Mouse (Mus musculus) intestine, postnatal 0 days (tissue): ENCODE results near the gene Gm1043. TPM values are rescaled to one million over a fixed set of nuclear protein-coding genes. Genes with fewer than 3 reads are reported as not detected.

Experiments used
- ATAC-seq: fragments of 200-750 bp; cut with Nextera tagmentation; 2 replicates; pipeline ENCODE4 v1.8.0; 2017; ENCODE audit warnings: mild to moderate bottlenecking, moderate TSS enrichment, moderate library complexity
- H3K27ac ChIP-seq: fragments of 300-500 bp; sonication (generic); 2 replicates; pipeline ENCODE4 v1.5.1; 2014; ENCODE audit warnings: mild to moderate bottlenecking, low read depth, low read length, moderate library complexity
- H3K27me3 ChIP-seq: fragments of 300-500 bp; sonication (generic); replicated peaks from 2 replicates; pipeline ENCODE4 v1.6.1; 2014; ENCODE audit warnings: low read length, mixed read lengths; ENCODE audit not compliant: control insufficient read depth, insufficient read depth
- H3K36me3 ChIP-seq: fragments of 300-500 bp; sonication (generic); 2 replicates; pipeline ENCODE4 v1.6.1; 2014; ENCODE audit warnings: mild to moderate bottlenecking, moderate library complexity; ENCODE audit not compliant: control insufficient read depth, insufficient read depth
- H3K4me1 ChIP-seq: fragments of 300-500 bp; sonication (generic); replicated peaks from 2 replicates; pipeline ENCODE4 v1.6.1; 2014; ENCODE audit warnings: antibody characterized with exemption, low read length, mixed read lengths; ENCODE audit not compliant: control insufficient read depth, insufficient read depth
- H3K4me2 ChIP-seq: fragments of 300-500 bp; sonication (generic); replicated peaks from 2 replicates; pipeline ENCODE4 v1.6.1; 2014; ENCODE audit warnings: low read depth, mild to moderate bottlenecking, moderate library complexity
- H3K4me3 ChIP-seq: fragments of 300-500 bp; sonication (generic); 2 replicates; pipeline ENCODE4 v1.5.1; 2014; ENCODE audit warnings: low read depth, low read length
- H3K9ac ChIP-seq: fragments of 300-500 bp; sonication (generic); 2 replicates; pipeline ENCODE4 v1.6.1; 2014; ENCODE audit warnings: mild to moderate bottlenecking, low read depth, low read length
- H3K9me3 ChIP-seq: fragments of 300-500 bp; sonication (generic); 2 replicates; pipeline ENCODE4 v1.6.1; 2016; ENCODE audit warnings: mixed run types; ENCODE audit not compliant: control insufficient read depth
- CTCF ChIP-seq: sonication (generic); IDR thresholded peaks from 2 replicates; pipeline ENCODE4 v1.5.1; 2016; ENCODE audit warnings: low read depth, mild to moderate bottlenecking, control low read depth, antibody characterized with exemption, moderate library complexity
- WGBS: fragments of 180-500 bp; shearing (Covaris S2); extraction: QIAGEN DNeasy Blood & Tissue Kit; methylation state at CpG from one replicate; pipeline ENCODE4 v1.1.7; 2014; 5-methylcytosine and 5-hydroxymethylcytosine counted together
- polyA plus RNA-seq: library from polyadenylated mRNA; unstranded; fragments of >200 nt; fragmentation: Nextera tagmentation; extraction: Ambion mirVana; gene quantifications from 2 replicates; pipeline ENCODE4 v1.2.1, GENCODE M21; 2015

Gene Gm1043
- polyA plus RNA-seq, 1 experiment from 2014 or later = 0.03 TPM

DNA sequence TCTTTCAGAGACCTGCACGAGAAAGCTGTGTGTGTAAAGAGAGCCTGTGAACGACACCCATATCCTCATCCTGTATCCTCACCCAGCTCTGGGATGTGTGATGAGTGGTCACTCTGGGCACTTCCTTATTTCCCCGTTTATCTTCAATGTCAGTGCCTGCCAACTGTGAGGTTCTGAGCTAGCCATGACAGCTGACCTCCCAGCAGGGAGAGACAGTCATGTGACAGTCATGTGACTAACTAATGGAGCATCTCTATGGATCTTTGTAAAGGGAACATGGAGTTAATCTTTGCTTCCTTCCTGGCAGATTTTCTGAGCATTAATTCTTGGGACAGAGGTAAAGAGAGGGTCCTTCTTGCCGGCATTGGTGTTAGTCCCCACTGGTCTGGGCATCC is 128.5 kb downstream of the Gm1043 start:
- H3K4me1 ChIP-seq = no peaks in the 10 kb centered on the region
- no peak overlapping the region for H3K4me2 ChIP-seq
- no peak for ATAC-seq
- H3K27me3 ChIP-seq = no peaks in the 10 kb centered on the region
- no peak for TF ChIP-seq CTCF
- H3K9me3 ChIP-seq = no peaks in the 10 kb centered on the region
- no peak overlapping the region for H3K9ac ChIP-seq
- H3K27ac ChIP-seq = no peak overlapping the region
- no peak overlapping the region for H3K4me3 ChIP-seq
- H3K36me3 ChIP-seq = no peaks in the 10 kb centered on the region
- WGBS = 78% methylated on average over 4 of the region's 4 CpGs

GRCm38 (mm10) chr5:37214614-37215013 is 129.4 kb downstream of the Gm1043 start:
- Histone ChIP-seq H3K27me3 (no peaks in the 10 kb centered on the region), H3K9me3 (no peaks in the 10 kb centered on the region), H3K4me1 (no peaks in the 10 kb centered on the region), H3K4me3 (no peak overlapping the region), H3K4me2 (no peak overlapping the region), H3K27ac (no peak overlapping the region), H3K36me3 (no peaks in the 10 kb centered on the region), H3K9ac (no peak overlapping the region)
- TF ChIP-seq CTCF = no peak
- WGBS = 79% methylated on average over 6 of the region's 6 CpGs
- ATAC-seq = no peak

GRCm38 (mm10) chr5:37215276-37215675 is 130.1 kb downstream of the Gm1043 start:
- Histone ChIP-seq H3K4me1 (no peaks in the 10 kb centered on the region), H3K4me2 (no peak overlapping the region), H3K36me3 (no peaks in the 10 kb centered on the region), H3K4me3 (no peak overlapping the region), H3K27ac (no peak overlapping the region), H3K27me3 (no peaks in the 10 kb centered on the region), H3K9ac (no peak overlapping the region), H3K9me3 (no peaks in the 10 kb centered on the region)
- 83% methylated on average over 7 of the region's 7 CpGs for WGBS
- no peak for TF ChIP-seq CTCF
- ATAC-seq = no peak

DNA sequence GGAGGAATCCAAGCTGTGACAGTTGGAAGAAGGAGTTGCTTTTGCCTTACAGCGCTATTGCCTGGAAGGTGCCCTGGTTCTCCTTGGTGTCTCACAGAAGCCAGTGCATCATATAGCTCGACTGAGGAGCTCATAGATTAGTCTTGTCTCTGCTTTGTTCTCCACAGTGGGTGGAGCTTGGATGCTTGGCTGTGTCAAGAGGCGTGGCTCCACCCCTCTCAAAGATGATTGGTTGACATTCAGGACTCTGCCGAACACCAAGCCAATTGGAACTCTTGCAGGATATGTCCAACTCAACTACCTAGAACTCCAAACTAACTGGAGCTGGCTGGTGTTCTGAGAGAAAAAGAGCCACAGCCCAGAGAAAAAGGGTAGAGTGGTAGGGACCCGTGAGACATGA is 134.4 kb downstream of the Gm1043 start:
- no peak for TF ChIP-seq CTCF
- WGBS = 44% methylated on average over 5 of the region's 5 CpGs
- H3K4me2 ChIP-seq = no peak overlapping the region
- H3K9me3 ChIP-seq = no peaks in the 10 kb centered on the region
- no peaks in the 10 kb centered on the region for H3K27me3 ChIP-seq
- H3K9ac ChIP-seq = no peak overlapping the region
- no peaks in the 10 kb centered on the region for H3K36me3 ChIP-seq
- no peak overlapping the region for H3K4me3 ChIP-seq
- H3K4me1 ChIP-seq = no peaks in the 10 kb centered on the region
- ATAC-seq = no peak
- H3K27ac ChIP-seq = no peak overlapping the region

DNA sequence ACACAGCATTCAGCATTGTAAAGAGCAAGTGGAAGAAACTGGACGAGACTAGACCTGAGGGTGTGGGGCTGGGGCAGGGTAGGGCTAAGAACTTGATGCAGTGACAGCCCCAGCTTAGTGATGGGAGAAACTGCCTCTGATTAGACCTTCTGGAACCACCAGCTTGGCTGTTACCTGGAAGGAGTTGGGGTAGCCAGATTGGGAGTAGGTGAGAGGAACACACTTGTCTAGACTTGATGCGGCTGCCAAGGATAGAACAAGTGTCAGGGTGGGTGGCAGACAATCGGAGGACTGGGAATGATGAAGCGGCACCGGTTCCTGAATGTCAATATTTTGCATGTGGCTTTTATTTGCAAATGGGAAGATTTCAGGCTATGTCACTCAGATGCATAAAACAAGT is 135.4 kb downstream of the Gm1043 start:
- WGBS = 84% methylated on average over 5 of the region's 5 CpGs

GRCm38 (mm10) chr5:37221563-37221962 is 136.4 kb downstream of the Gm1043 start:
- Histone ChIP-seq H3K27ac (no peak overlapping the region), H3K36me3 (no peaks in the 10 kb centered on the region)

More for the DNA sequence above, 135.4 kb downstream of the Gm1043 start:
- H3K36me3 ChIP-seq = no peaks in the 10 kb centered on the region
- no peak overlapping the region for H3K27ac ChIP-seq
- H3K9ac ChIP-seq = no peak overlapping the region
- no peak for ATAC-seq
- TF ChIP-seq CTCF = no peak
- H3K27me3 ChIP-seq = no peaks in the 10 kb centered on the region
- H3K4me3 ChIP-seq = no peak overlapping the region
- no peak overlapping the region for H3K4me2 ChIP-seq
- H3K4me1 ChIP-seq = no peaks in the 10 kb centered on the region
- H3K9me3 ChIP-seq = no peaks in the 10 kb centered on the region

GRCm38 (mm10) chr5:37222316-37222715 is 137.1 kb downstream of the Gm1043 start:
- WGBS = 65% methylated on average over 8 of the region's 8 CpGs
- Histone ChIP-seq H3K27me3 (no peaks in the 10 kb centered on the region), H3K9ac (no peak overlapping the region), H3K4me1 (no peaks in the 10 kb centered on the region), H3K4me3 (no peak overlapping the region), H3K4me2 (no peak overlapping the region), H3K27ac (no peak overlapping the region), H3K36me3 (no peaks in the 10 kb centered on the region), H3K9me3 (no peaks in the 10 kb centered on the region)
- no peak for ATAC-seq
- TF ChIP-seq CTCF = no peak

More at GRCm38 (mm10) chr5:37221563-37221962, 136.4 kb downstream of the Gm1043 start:
- H3K4me3 ChIP-seq = no peak overlapping the region
- H3K27me3 ChIP-seq = no peaks in the 10 kb centered on the region
- no peaks in the 10 kb centered on the region for H3K9me3 ChIP-seq
- no peak overlapping the region for H3K9ac ChIP-seq
- no peaks in the 10 kb centered on the region for H3K4me1 ChIP-seq
- 54% methylated on average over 6 of the region's 6 CpGs for WGBS
- ATAC-seq = no peak
- H3K4me2 ChIP-seq = no peak overlapping the region
- TF ChIP-seq CTCF = no peak
